Mouse (Mus musculus) CH12.LX (cell line): ENCODE data around the gene Glrb.

Experiments used
- CTCF ChIP-seq, 2 experiments: IDR thresholded peaks in 1 of 2; conservative IDR thresholded peaks in 1 of 2; 2 replicates each; pipeline ENCODE4 v1.5.1; 2011 to 2012; ENCODE audit warnings: low read depth in 2 of 2, low read length in 2 of 2, improper control_type of control experiment in 1 of 2, inconsistent platforms in 1 of 2, mild to moderate bottlenecking in 1 of 2, moderate library complexity in 1 of 2
- NRF1 ChIP-seq: IDR thresholded peaks from 2 replicates; pipeline ENCODE4 v1.6.1; 2014; ENCODE audit warnings: low read depth, mild to moderate bottlenecking, inconsistent platforms, low read length, improper control_type of control experiment, moderate library complexity
- USF1 ChIP-seq: IDR thresholded peaks from 2 replicates; pipeline ENCODE4 v1.6.1; 2014; ENCODE audit warnings: low read depth, mild to moderate bottlenecking, inconsistent platforms, low read length, improper control_type of control experiment

DNA sequence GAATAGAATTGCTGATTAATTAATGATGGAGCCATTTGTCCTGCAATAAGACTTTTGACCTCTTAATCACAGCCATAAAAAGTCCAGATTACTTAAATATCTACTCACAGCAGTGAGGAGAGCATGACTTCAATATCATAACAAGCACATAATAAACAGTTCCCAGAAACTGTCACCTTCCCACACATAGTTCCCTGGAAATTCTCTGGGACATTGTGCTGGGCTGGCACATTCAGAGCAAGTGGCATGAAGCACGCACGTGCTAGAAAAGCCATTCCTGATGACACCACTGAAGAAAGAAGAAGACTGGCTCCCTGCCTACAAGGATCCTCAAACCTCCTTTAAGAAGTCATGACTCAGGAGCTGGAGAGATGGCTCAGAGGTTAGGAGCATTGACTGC lies 67.8 kb downstream of the Glrb start:
- TF ChIP-seq USF1 (no peak), CTCF (conservative IDR thresholded peaks at IDR 0.05 in 1 of 2, IDR thresholded peaks at IDR 0.05 in 1 of 2; ENCODE audit: low read depth in 2 of 2, low read length in 2 of 2) (no peak), NRF1 (no peak)
